Mouse (Mus musculus): ENCODE measurements at regions not wholly inside any gene's neighbourhood (a gene's known extent, or its start where the extent isn't known, plus 50 kb on each side); places are given as distances from the start of the nearest gene placed in this dataset.

DNA sequence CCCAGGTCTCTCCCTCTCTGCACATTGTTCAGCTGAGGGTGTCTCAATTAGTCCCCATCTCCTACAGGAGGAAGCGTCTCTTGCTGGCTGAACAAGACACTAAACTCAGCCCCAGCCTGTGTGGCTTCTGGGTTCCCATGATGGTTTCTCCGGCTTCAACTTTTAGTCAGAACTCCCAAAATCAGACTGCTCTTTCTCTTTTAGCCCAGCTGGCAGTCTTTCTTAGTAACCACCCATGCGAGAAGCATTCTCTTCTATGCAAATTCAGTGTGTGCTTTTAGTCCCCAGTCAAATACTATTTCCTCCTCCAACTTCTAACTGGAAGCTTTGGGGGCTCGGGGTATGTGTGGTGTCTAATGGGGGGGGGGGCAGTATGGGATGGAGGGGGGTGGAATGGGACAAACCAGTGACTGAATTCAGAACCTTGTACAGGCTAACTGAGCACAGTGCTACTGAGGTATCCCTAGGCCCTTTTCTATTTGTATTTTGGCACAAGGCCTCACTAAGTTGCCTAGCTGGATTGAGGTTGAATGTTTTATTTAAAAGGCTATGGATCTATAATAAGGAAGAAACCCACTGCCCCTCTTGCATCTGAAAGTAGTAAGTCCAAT lies 194.9 kb upstream of the Gm9833 start:
- H3K4me3 ChIP-seq (ENCODE audit: low read depth, low read length): no peak overlapping the region
- whole genome bisulfite sequencing: 77% methylated on average over 4 of the region's 4 CpGs
- no peak for TF ChIP-seq EP300 (IDR thresholded peaks at IDR 0.05)
- TF ChIP-seq CTCF (IDR thresholded peaks at IDR 0.05): no peak
- no peak for DNase-seq (ENCODE audit: low spot score)
- no peaks in the 10 kb centered on the region for H3K4me1 ChIP-seq (ENCODE audit: insufficient read depth, low read depth, low read length)
- H3K27ac ChIP-seq (ENCODE audit: low read length): no peak overlapping the region
- no peak for ATAC-seq
- H3K27me3 ChIP-seq (replicated peaks; ENCODE audit: insufficient read depth, low read length): no peaks in the 10 kb centered on the region
- no peak overlapping the region for H3K9ac ChIP-seq (replicated peaks; ENCODE audit: low read depth)
- no peaks in the 10 kb centered on the region for H3K9me3 ChIP-seq (ENCODE audit: low read length)
- no peaks in the 10 kb centered on the region for H3K36me3 ChIP-seq (ENCODE audit: insufficient read depth, low read length)
- no peak overlapping the region for H3K4me2 ChIP-seq (replicated peaks; ENCODE audit: low read depth, low read length)

DNA sequence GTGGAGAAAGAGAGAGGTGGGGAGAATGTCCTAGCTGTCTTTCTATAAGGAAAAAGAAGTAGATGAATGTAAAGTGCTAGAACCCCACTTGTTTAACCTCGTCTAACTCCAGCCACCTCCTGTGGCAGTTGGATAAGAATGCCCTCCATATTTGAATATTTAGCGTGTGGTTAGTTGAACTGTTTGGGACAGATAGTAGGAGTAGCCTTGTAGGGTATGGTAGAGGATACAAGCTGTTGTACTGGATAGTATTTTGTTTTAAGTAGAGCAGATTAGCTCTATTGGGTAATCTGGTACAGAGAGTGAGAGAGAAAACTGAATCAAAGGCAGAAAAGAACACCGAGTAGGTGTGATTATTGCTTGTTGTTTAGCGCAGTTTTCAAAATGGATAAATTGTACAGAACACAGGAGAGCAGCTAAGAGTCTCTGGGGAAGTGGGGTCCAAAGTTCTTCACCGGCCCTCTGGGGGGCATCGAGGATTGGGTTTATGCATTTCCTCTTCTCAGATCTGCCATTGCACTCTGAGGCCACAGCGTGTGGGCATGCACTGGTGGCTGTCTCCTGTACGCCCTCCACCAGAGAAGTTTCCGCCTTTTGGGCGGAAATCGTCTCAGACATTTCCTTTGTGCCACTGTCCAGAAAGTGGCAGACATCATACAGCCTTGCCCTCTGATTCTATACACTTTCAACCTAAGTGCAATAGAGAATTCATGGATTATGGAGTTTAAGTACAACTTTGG lies 192.3 kb upstream of the Gm9833 start:
- H3K27me3 ChIP-seq (replicated peaks; ENCODE audit: insufficient read depth, low read length): no peaks in the 10 kb centered on the region
- no peak overlapping the region for H3K4me2 ChIP-seq (replicated peaks; ENCODE audit: low read depth, low read length)
- H3K9ac ChIP-seq (replicated peaks; ENCODE audit: low read depth): no peak overlapping the region
- DNase-seq (ENCODE audit: low spot score): no peak
- ATAC-seq: no peak
- H3K36me3 ChIP-seq (ENCODE audit: insufficient read depth, low read length): no peaks in the 10 kb centered on the region
- no peaks in the 10 kb centered on the region for H3K4me1 ChIP-seq (ENCODE audit: insufficient read depth, low read depth, low read length)
- H3K4me3 ChIP-seq (ENCODE audit: low read depth, low read length): no peak overlapping the region
- 83% methylated on average over 11 of the region's 11 CpGs for WGBS
- TF ChIP-seq EP300 (IDR thresholded peaks at IDR 0.05): no peak
- TF ChIP-seq CTCF (IDR thresholded peaks at IDR 0.05): no peak
- no peaks in the 10 kb centered on the region for H3K9me3 ChIP-seq (ENCODE audit: low read length)
- H3K27ac ChIP-seq (ENCODE audit: low read length): no peak overlapping the region

DNA sequence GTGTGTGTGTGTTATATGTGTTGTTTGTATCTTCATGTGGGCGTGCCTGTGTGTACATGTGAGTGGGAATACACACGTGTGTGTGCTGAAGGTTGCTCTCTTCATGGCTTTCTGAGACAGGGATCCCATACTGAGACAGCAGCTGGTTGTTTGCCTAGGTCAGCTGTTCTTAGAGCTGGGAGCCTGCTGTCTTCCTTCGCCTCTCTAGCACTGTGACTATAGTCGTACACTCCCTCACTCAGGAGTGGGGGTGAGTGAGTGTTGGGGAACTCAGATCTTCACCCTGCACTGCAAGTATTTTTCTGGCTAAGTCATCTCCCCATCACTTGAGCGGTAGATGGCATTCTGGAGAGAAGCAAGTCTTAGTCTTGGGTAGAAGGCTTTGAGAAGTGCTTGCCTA lies 191.6 kb upstream of the Gm9833 start:
- H3K27me3 ChIP-seq (replicated peaks; ENCODE audit: insufficient read depth, low read length): no peaks in the 10 kb centered on the region
- H3K4me3 ChIP-seq (ENCODE audit: low read depth, low read length): no peak overlapping the region
- no peaks in the 10 kb centered on the region for H3K4me1 ChIP-seq (ENCODE audit: insufficient read depth, low read depth, low read length)
- no peak overlapping the region for H3K4me2 ChIP-seq (replicated peaks; ENCODE audit: low read depth, low read length)
- 80% methylated on average over 5 of the region's 5 CpGs for whole genome bisulfite sequencing
- TF ChIP-seq EP300 (IDR thresholded peaks at IDR 0.05): no peak
- no peak for DNase-seq (ENCODE audit: low spot score)
- no peak for ATAC-seq
- no peaks in the 10 kb centered on the region for H3K9me3 ChIP-seq (ENCODE audit: low read length)
- no peak overlapping the region for H3K9ac ChIP-seq (replicated peaks; ENCODE audit: low read depth)
- H3K27ac ChIP-seq (ENCODE audit: low read length): no peak overlapping the region
- H3K36me3 ChIP-seq (ENCODE audit: insufficient read depth, low read length): no peaks in the 10 kb centered on the region

DNA sequence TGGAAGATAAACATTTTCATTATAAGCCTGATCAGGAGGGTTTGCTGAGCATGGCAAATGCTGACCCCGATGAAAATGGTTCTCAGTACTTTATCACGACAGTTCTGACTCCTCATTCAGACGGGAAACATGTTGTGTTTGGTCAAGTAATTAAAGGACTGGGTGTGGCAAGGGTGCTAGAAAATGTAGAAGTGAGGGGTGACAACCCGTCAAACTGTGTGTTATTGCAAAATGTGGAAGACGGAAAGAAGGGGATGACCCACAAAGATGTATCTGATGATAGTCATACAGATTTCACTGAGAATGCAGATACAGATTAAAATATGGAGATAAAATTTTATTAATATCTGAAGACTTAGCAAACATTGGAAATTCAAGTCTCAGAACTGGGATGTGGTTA lies 186.2 kb upstream of the Gm9833 start:
- Histone ChIP-seq H3K9ac (replicated peaks; ENCODE audit: low read depth) (no peak overlapping the region), H3K4me1 (ENCODE audit: insufficient read depth, low read depth, low read length) (no peaks in the 10 kb centered on the region), H3K4me2 (replicated peaks; ENCODE audit: low read depth, low read length) (no peak overlapping the region), H3K36me3 (ENCODE audit: insufficient read depth, low read length) (no peaks in the 10 kb centered on the region), H3K27me3 (replicated peaks; ENCODE audit: insufficient read depth, low read length) (no peaks in the 10 kb centered on the region), H3K4me3 (ENCODE audit: low read depth, low read length) (no peak overlapping the region), H3K27ac (ENCODE audit: low read length) (no peak overlapping the region), H3K9me3 (ENCODE audit: low read length) (no peaks in the 10 kb centered on the region)
- DNase-seq (ENCODE audit: low spot score) (no peak), ATAC-seq (no peak)
- TF ChIP-seq EP300 (IDR thresholded peaks at IDR 0.05) (no peak), CTCF (IDR thresholded peaks at IDR 0.05) (no peak)
- 50% methylated on average over 5 of the region's 5 CpGs for WGBS

DNA sequence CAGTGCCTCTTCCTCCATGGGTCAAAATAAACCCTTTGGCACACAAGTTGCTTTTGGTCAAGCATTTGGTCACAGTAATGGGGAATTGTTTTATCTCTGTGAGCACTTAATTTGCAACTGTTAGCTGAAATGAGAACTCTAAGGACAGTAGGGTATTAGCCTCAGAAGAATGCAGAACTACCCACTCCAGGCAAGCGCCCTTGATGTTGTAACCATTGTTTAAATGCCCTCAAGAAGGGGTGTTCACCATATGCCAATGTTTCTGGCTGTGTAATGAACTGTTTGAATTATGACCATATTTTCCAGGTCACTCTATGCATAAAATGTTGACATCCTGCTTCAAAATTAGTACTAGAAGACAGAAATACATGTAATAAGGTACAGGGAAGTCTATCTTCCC lies 174.6 kb upstream of the Gm9833 start:
- no peaks in the 10 kb centered on the region for H3K36me3 ChIP-seq (ENCODE audit: insufficient read depth, low read length)
- H3K4me2 ChIP-seq (replicated peaks; ENCODE audit: low read depth, low read length): no peak overlapping the region

DNA sequence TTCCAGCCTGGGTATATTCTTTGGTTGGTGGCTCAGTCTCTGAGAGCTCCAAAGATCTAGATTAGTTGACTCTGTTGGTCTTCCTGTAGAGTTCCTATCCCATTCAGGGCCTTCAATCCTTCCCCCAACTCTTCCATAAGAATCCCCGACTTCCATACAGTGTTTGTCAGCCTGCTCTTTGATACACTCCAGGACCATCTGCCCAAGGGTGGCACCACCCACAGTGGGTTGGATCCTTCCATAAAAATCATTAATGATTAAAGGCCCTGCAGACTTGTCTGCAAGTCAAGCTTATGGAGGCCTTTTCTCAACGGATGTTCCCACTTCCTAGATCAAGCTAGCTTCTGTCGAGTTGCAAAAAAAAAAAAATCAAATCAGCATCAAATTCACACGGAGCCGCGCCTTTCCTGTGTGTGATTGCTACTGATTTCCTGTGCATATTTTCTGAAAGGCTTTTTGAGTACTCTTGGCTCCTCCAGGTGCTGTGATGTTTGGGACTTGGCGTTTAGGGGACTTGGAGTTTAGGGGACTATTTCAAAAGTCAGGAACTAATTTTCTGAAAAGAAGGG lies 171.3 kb upstream of the Gm9833 start:
- DNase-seq (ENCODE audit: low spot score) (no peak), ATAC-seq (no peak)
- Histone ChIP-seq H3K27me3 (replicated peaks; ENCODE audit: insufficient read depth, low read length) (no peaks in the 10 kb centered on the region), H3K4me3 (ENCODE audit: low read depth, low read length) (no peak overlapping the region), H3K27ac (ENCODE audit: low read length) (no peak overlapping the region), H3K36me3 (ENCODE audit: insufficient read depth, low read length) (no peaks in the 10 kb centered on the region), H3K9ac (replicated peaks; ENCODE audit: low read depth) (no peak overlapping the region), H3K9me3 (ENCODE audit: low read length) (no peaks in the 10 kb centered on the region), H3K4me1 (ENCODE audit: insufficient read depth, low read depth, low read length) (no peaks in the 10 kb centered on the region), H3K4me2 (replicated peaks; ENCODE audit: low read depth, low read length) (no peak overlapping the region)
- 78% methylated on average over 7 of the region's 7 CpGs for WGBS
- TF ChIP-seq EP300 (IDR thresholded peaks at IDR 0.05) (no peak), CTCF (IDR thresholded peaks at IDR 0.05) (no peak)

More for the DNA sequence above, 174.6 kb upstream of the Gm9833 start:
- no peak for DNase-seq (ENCODE audit: low spot score)
- TF ChIP-seq EP300 (IDR thresholded peaks at IDR 0.05): no peak
- TF ChIP-seq CTCF (IDR thresholded peaks at IDR 0.05): no peak
- Histone ChIP-seq H3K27ac (ENCODE audit: low read length) (no peak overlapping the region), H3K9me3 (ENCODE audit: low read length) (no peaks in the 10 kb centered on the region), H3K4me1 (ENCODE audit: insufficient read depth, low read depth, low read length) (no peaks in the 10 kb centered on the region), H3K4me3 (ENCODE audit: low read depth, low read length) (no peak overlapping the region), H3K9ac (replicated peaks; ENCODE audit: low read depth) (no peak overlapping the region), H3K27me3 (replicated peaks; ENCODE audit: insufficient read depth, low read length) (no peaks in the 10 kb centered on the region)
- ATAC-seq: no peak
- WGBS: 83% methylated on average over 1 of the region's 1 CpGs
